Mouse (Mus musculus) gonadal fat pad, adult 2 months (tissue): ENCODE data around the gene Scn4b. TPM values are rescaled to one million over a fixed set of nuclear protein-coding genes. Genes with fewer than 3 reads are reported as not detected.

Source experiments
- DNase-seq: peaks from one replicate; pipeline ENCODE4 v3.0.0-alpha.2; 2012; ENCODE audit warnings: low read depth
- polyA plus RNA-seq: library from polyadenylated mRNA; depleted of rRNA; stranded (reverse); fragments of >200 nt; gene quantifications from 2 replicates; pipeline ENCODE4 v1.2.3, GENCODE M21; 2012; rRNA removed

The Scn4b gene
- polyA plus RNA-seq, 1 experiment, result 0.32 TPM

- no peak for DNase-seq
These were observed 51.5 kb downstream of the Scn4b start for GRCm38 (mm10) chr9:45189661-45190174.

DNA sequence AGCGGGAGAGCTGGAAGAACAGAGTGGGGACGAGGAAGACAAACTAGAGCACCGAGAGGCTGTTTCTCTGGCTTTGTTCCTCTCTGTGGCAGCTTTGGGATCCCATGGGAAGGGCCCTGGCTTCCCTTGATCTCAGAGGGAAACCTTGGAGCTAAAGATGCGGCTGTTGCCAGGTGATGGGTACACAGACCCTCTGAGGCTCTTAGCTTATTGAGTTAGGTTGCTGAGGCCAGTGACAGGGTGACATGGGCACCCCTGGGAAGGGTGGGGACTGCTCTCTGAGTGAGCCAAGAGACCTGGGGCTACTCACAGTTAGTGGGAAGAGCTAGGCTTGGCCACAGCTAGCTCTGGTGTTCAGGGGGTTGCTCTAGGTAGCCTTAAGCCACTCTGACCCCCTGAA, 57.3 kb downstream of the Scn4b start:
- DNase-seq, result no peak

DNA sequence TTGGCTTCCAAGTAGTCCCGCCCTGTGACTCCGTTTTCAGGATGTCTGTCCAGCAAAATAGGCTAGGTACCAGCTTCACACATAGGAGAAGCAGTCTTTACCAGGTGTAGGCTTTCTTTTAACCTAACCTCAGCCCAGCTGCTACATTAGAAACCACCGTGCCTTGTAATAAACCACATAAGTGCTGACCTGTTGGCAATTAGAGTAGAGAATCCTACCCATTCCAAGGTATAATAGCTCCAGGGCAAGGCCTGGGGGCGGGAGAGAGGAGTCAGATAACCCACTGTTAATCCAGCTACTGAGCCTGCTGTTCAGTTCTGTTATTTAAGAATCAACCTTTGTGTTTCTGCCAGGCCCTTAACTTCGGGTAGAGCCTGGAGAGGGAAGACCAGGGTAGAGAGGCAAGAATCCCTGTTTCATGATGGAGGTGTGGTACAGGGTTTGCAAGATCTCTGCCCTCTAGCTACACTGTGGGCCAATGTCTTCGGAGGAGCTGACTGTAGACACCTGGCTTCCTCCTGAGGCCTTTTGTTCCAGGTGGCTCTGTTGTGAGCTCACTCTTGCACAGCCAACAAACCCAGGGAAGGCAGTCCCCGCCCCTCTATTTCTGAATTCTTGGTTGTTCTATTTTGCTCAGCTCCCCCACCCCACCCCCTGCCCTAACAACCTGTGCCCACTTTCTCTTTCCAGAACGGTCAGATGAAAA, 58.1 kb downstream of the Scn4b start:
- DNase-seq, result no peak

GRCm38 (mm10) chr9:45197549-45197948, 59.4 kb downstream of the Scn4b start:
- DNase-seq, result no peak

DNA sequence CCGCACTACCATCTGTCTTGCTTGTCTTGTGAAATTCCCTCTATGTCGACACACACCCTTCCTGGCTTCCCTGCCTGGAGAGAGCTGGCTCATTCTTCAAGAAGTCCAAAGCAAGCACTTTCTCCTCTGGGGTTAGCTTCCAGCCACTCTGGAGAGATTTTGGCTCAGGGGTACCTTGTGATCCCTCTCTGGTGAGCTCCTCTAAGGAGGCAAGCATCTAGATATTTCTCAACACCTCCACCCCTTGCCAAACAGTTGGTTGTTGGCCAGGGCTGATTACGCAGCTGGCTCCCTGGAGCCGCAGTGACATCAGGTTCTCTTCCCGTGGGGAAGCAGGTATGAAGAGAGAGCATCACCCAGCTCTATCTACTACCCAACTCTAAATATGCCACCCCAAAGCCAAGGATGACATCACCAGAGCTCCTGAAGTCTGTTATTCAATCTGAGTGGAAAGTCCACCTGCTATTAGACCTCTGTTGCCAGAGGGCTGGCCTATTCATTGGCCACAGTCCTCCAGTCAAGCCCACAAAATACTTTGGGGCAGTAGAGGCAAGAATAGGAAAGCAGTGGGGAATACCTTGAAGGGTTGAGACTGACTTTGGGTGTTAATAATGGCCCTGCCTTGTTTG, 63.2 kb downstream of the Scn4b start:
- DNase-seq, result peak; percentile 98

DNA sequence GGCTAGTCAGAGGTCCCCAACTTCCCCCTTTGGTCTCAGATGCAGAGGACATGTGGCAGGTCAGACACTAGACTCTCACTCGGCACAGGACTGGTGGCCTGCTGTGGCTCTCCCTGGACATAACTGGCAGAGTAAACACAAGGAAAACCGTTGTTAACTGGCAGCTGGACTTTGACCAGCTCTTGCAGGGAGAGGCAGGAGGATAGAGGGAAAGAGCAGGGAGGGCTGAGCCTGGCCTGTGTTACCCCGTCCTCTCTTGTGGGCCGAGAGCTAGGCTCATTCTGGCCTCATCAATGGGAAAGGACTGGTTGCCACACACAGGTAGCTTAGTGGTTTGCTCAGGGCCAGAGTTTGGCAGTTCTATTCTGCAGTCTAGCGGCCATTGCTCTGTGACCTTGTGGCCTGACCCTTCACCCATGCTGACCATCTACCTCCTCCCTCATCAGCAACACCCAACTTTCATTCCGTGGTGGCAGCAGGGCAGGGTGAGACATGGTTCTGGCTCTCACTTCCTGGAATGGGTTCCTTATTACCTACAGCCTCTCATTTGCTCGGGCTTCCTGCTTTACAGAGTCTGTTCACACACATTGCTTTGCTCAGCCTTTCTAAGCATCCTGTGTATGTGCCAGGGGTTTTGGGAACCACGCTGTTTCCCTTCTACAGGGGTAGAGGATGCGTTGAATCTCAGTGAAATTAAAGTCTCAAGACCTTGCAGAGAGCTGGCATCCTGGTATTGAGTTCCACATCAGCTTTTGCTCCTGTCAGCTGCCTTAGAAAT, 64.0 kb downstream of the Scn4b start:
- DNase-seq, result no peak

Other genes starting within 250 kb of the Scn4b start
- gene Atp5l, start 217.7 kb upstream of the Scn4b start, polyA plus RNA-seq, result 338 and 450 TPM in 2 replicates
- gene Ube4a, start 172.8 kb upstream of the Scn4b start, polyA plus RNA-seq, result 17.0 and 21.1 TPM in 2 replicates
- 0.28 and 0.31 TPM in 2 replicates for gene Cd3g, start 158.0 kb upstream of the Scn4b start, polyA plus RNA-seq
- gene Cd3d, start 156.6 kb upstream of the Scn4b start, polyA plus RNA-seq, result 0.22 and 0.36 TPM in 2 replicates
- 0.58 and 0.75 TPM in 2 replicates for gene Cd3e, start 128.8 kb upstream of the Scn4b start, polyA plus RNA-seq
- gene Mpzl2, start 98.6 kb upstream of the Scn4b start, polyA plus RNA-seq, result 28.8 and 30.3 TPM in 2 replicates
- gene Mpzl3, start 83.2 kb upstream of the Scn4b start, polyA plus RNA-seq, result 5.8 and 7.3 TPM in 2 replicates
- 5.9 and 7.4 TPM in 2 replicates for gene Jaml, start 59.2 kb upstream of the Scn4b start, polyA plus RNA-seq
- 3.4 and 5.9 TPM in 2 replicates for gene Scn2b, start 20.6 kb upstream of the Scn4b start, polyA plus RNA-seq
- 0.18 and 0.37 TPM in 2 replicates for gene BC049352, start 43.6 kb downstream of the Scn4b start, polyA plus RNA-seq
- gene Tmprss4, start 65.7 kb downstream of the Scn4b start, polyA plus RNA-seq, result 0.36 and 0.41 TPM in 2 replicates
- gene Il10ra, start 130.8 kb downstream of the Scn4b start, polyA plus RNA-seq, result 5.4 and 7.7 TPM in 2 replicates
- gene Tmprss13, start 180.7 kb downstream of the Scn4b start, polyA plus RNA-seq, result 1.1 TPM in 2 replicates
- gene Fxyd6, start 231.8 kb downstream of the Scn4b start, polyA plus RNA-seq, result 37.2 and 46.0 TPM in 2 replicates